Mouse (Mus musculus) forebrain, embryonic 16.5 days (tissue): ENCODE data around the gene Scp2. TPM values are rescaled to one million over a fixed set of nuclear protein-coding genes. Genes with fewer than 3 reads are reported as not detected.
"Not testable (repeated sequence)": the region's sequence is repeated elsewhere in the genome, so short reads cannot be mapped to it uniquely, and the experiment has no call there.

Experiments used
- ATAC-seq: fragments of 200-750 bp; cut with Nextera tagmentation; 2 replicates; pipeline ENCODE4 v1.8.0; 2017; ENCODE audit warnings: mild to moderate bottlenecking, moderate library complexity
- H3K27ac ChIP-seq: fragments of 300-500 bp; sonication (generic); 2 replicates; pipeline ENCODE4 v1.5.1; 2014; ENCODE audit warnings: low read length, control low read depth
- H3K27me3 ChIP-seq: fragments of 300-500 bp; sonication (generic); replicated peaks from 2 replicates; pipeline ENCODE4 v1.6.1; 2014; ENCODE audit warnings: low read length; ENCODE audit not compliant: control insufficient read depth, insufficient read depth
- H3K36me3 ChIP-seq: fragments of 300-500 bp; sonication (generic); 2 replicates; pipeline ENCODE4 v1.6.1; 2014; ENCODE audit not compliant: control insufficient read depth, insufficient read depth
- H3K4me1 ChIP-seq: fragments of 300-500 bp; sonication (generic); replicated peaks from 2 replicates; pipeline ENCODE4 v1.6.1; 2014; ENCODE audit warnings: low read length; ENCODE audit not compliant: control insufficient read depth, insufficient read depth
- H3K4me2 ChIP-seq: fragments of 300-500 bp; sonication (generic); 2 replicates; pipeline ENCODE4 v1.6.1; 2014; ENCODE audit warnings: mild to moderate bottlenecking, low read length, control low read depth
- H3K4me3 ChIP-seq: fragments of 300-500 bp; sonication (generic); replicated peaks from 2 replicates; pipeline ENCODE4 v1.5.1; 2014; ENCODE audit warnings: mild to moderate bottlenecking, low read length, control low read depth
- H3K9ac ChIP-seq: fragments of 300-500 bp; sonication (generic); replicated peaks from 2 replicates; pipeline ENCODE4 v1.6.1; 2014; ENCODE audit warnings: low read depth, low read length, control low read depth
- H3K9me3 ChIP-seq: fragments of 300-500 bp; sonication (generic); 2 replicates; pipeline ENCODE4 v1.6.1; 2016; ENCODE audit warnings: low read length; ENCODE audit not compliant: control insufficient read depth
- WGBS: fragments of 180-500 bp; shearing (Covaris S2); extraction: QIAGEN DNeasy Blood & Tissue Kit; methylation state at CpG from one replicate; pipeline ENCODE4 v1.1.7; 2014; 5-methylcytosine and 5-hydroxymethylcytosine counted together
- polyA plus RNA-seq: library from polyadenylated mRNA; unstranded; fragments of >200 nt; fragmentation: Nextera tagmentation; extraction: Ambion mirVana; gene quantifications from 2 replicates; pipeline ENCODE4 v1.2.1, GENCODE M21; 2015

Scp2 gene
- polyA plus RNA-seq, 1 experiment from 2014 or later, result 195 TPM

- H3K4me1 ChIP-seq, result no peaks in the 10 kb centered on the region
- no peak overlapping the region for H3K4me3 ChIP-seq
- no peak for ATAC-seq
- H3K36me3 ChIP-seq, result no peaks in the 10 kb centered on the region
- H3K9ac ChIP-seq, result no peak overlapping the region
- no peak overlapping the region for H3K27ac ChIP-seq
- 96% methylated on average over 2 of the region's 2 CpGs for WGBS
- no peak overlapping the region for H3K4me2 ChIP-seq
- no peaks in the 10 kb centered on the region for H3K27me3 ChIP-seq
- no peaks in the 10 kb centered on the region for H3K9me3 ChIP-seq
These were observed 62.4 kb downstream of the Scp2 start for GRCm38 (mm10) chr4:108082401-108082806.

- Histone ChIP-seq H3K4me3 (no peak overlapping the region), H3K27ac (no peak overlapping the region), H3K4me1 (no peaks in the 10 kb centered on the region), H3K9me3 (no peaks in the 10 kb centered on the region), H3K36me3 (no peaks in the 10 kb centered on the region), H3K27me3 (no peaks in the 10 kb centered on the region), H3K4me2 (no peak overlapping the region), H3K9ac (no peak overlapping the region)
- WGBS, result 72% methylated on average over 5 of the region's 5 CpGs
- ATAC-seq, result no peak
These were observed 63.9 kb downstream of the Scp2 start for GRCm38 (mm10) chr4:108080876-108081275.

GRCm38 (mm10) chr4:108079762-108080161 lies 65.0 kb downstream of the Scp2 start:
- H3K36me3 ChIP-seq, result no peaks in the 10 kb centered on the region
- H3K27ac ChIP-seq, result no peak overlapping the region
- H3K9me3 ChIP-seq, result no peaks in the 10 kb centered on the region
- no peaks in the 10 kb centered on the region for H3K27me3 ChIP-seq
- 35% methylated on average over 2 of the region's 2 CpGs for WGBS
- no peaks in the 10 kb centered on the region for H3K4me1 ChIP-seq
- H3K4me3 ChIP-seq, result no peak overlapping the region
- H3K4me2 ChIP-seq, result no peak overlapping the region
- no peak for ATAC-seq
- no peak overlapping the region for H3K9ac ChIP-seq

DNA sequence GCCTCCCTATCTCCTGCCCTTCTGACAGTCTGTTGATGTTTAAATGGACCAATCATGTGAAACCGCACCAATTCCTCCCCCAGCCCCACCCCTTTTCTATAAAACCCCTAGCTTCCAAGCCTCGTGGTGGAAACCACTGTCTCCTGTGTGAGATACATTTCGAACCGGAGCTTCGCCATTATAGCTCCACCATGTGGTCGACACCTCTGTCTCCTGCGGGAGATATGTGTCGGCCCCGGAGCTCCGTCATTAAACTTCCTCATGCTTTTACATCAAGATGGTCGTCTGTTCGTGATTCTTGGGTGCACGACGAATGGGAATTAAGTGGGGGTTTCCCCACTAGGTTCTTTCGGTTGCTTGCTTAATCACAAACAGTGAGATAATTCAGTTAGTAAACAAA lies 65.6 kb downstream of the Scp2 start:
- H3K4me1 ChIP-seq, H3K27ac ChIP-seq, H3K36me3 ChIP-seq, ATAC-seq, H3K9me3 ChIP-seq, H3K4me2 ChIP-seq, H3K9ac ChIP-seq, H3K27me3 ChIP-seq, H3K4me3 ChIP-seq: not testable (repeated sequence)
- WGBS, result 79% methylated on average over 15 of the region's 15 CpGs

DNA sequence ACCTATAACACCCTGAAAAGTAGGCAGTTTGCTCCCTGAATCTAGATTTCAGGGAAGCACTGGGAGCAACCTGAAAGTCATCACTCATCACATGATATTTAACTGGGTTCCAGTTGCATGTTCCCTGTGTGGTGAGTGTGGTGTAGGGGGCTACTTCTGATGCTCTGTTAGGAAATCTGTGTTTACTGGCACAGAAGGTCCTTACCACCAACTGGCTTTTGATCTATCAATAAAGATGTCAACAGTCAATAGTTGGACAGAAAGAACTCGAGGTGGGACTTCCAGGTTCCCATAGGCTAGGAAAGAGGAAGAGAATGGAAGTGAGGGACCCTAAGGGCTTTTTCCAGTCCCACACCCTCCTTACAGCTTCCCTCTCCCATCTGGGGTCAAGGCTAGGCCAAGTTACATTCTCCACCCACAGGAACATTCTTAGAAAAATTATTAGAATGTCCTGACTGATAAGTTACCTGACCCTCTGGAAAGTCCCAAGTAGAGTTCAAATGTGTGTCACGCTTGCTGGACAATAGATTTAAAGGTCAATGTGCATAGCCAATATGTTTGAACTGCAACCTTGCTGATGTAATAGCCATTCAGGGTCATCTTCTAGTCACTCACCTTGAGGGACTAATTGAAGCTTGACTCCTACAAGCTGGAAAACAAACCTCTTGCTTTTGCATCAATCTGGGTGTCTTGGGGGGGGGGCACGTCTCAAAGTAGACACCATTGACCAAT lies 67.4 kb downstream of the Scp2 start:
- Histone ChIP-seq H3K9ac (no peak overlapping the region), H3K27ac (no peak overlapping the region), H3K4me3 (no peak overlapping the region), H3K4me1 (no peaks in the 10 kb centered on the region), H3K36me3 (no peaks in the 10 kb centered on the region), H3K9me3 (no peaks in the 10 kb centered on the region), H3K27me3 (no peaks in the 10 kb centered on the region), H3K4me2 (no peak overlapping the region)
- 80% methylated on average over 3 of the region's 3 CpGs for WGBS
- no peak for ATAC-seq

- H3K4me3 ChIP-seq, result no peak overlapping the region
- 85% methylated on average over 3 of the region's 3 CpGs for WGBS
- no peak overlapping the region for H3K9ac ChIP-seq
- no peak overlapping the region for H3K27ac ChIP-seq
- H3K27me3 ChIP-seq, result no peaks in the 10 kb centered on the region
- no peak overlapping the region for H3K4me2 ChIP-seq
- ATAC-seq, result no peak
- H3K36me3 ChIP-seq, result no peaks in the 10 kb centered on the region
- H3K9me3 ChIP-seq, result no peaks in the 10 kb centered on the region
- peaks cover 10% of the 10 kb centered on the region for H3K4me1 ChIP-seq
These were observed 70.5 kb downstream of the Scp2 start for GRCm38 (mm10) chr4:108074204-108074823.

DNA sequence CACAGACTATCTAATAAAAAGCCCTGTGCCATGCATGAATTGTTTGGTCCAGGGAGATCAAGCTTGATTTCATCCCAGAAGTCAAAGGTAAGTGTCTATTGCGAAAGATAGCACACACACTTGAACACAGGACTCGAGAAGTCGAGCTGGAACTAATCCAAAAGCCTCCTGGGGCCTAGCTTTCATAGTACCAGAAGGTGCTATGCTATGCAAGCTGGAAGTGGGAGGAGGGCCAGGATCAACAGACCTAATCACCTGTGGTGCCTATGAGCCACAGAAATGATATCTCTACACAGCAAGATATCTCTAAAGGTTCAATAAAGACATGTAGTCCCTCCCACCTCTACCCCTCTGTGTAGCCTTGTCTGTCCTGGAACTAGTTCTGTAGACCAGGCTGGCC lies 72.7 kb downstream of the Scp2 start:
- H3K27me3 ChIP-seq, result no peaks in the 10 kb centered on the region
- H3K4me1 ChIP-seq, result peaks cover 10% of the 10 kb centered on the region
- H3K9me3 ChIP-seq, result no peaks in the 10 kb centered on the region
- H3K4me3 ChIP-seq, result no peak overlapping the region
- no peak overlapping the region for H3K9ac ChIP-seq
- H3K4me2 ChIP-seq, result no peak overlapping the region
- WGBS, result 92% methylated on average over 3 of the region's 3 CpGs
- no peaks in the 10 kb centered on the region for H3K36me3 ChIP-seq
- ATAC-seq, result no peak
- H3K27ac ChIP-seq, result no peak overlapping the region

DNA sequence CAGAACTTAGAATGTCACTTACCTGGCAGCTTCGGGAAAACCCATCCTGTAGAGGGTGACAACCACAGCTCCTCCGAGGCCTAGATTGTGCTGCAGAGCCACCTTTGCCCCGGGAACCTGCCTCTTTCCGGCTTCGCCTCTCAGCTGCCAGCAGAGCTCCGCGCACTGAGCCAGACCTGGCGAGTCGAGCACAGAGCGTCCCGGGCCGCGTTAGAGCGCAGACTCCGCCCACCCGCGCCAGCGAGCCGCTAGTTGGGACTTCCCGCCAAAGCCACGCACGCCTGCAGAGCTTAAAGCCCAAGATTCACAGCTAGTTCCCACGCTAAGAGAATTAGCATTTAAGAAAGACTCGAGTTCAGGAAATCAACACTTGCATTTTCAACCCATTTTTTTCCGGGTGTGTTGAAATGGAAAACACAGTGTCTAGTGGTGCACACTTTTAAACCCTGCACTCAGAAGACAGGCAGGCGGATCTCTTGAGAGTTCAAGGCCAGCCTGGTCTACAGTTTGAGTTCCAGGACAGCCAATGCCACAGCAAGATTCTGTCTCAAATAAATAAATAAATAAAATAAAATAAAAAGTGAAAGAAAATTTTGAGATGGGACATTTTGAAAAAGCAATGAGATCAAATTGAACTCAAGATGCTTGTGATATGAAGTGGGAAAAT lies 73.4 kb downstream of the Scp2 start:
- H3K4me2 ChIP-seq, result peak overlapping the region; percentile 92
- H3K9ac ChIP-seq, result peak overlapping the region; percentile 60
- H3K36me3 ChIP-seq, result no peaks in the 10 kb centered on the region
- 2% methylated on average over 26 of the region's 26 CpGs for WGBS
- peaks cover 10% of the 10 kb centered on the region for H3K4me1 ChIP-seq
- H3K4me3 ChIP-seq, result peak overlapping the region; percentile 64
- peak; percentile 100 for ATAC-seq
- no peak overlapping the region for H3K27ac ChIP-seq
- H3K27me3 ChIP-seq, result no peaks in the 10 kb centered on the region
- no peaks in the 10 kb centered on the region for H3K9me3 ChIP-seq

DNA sequence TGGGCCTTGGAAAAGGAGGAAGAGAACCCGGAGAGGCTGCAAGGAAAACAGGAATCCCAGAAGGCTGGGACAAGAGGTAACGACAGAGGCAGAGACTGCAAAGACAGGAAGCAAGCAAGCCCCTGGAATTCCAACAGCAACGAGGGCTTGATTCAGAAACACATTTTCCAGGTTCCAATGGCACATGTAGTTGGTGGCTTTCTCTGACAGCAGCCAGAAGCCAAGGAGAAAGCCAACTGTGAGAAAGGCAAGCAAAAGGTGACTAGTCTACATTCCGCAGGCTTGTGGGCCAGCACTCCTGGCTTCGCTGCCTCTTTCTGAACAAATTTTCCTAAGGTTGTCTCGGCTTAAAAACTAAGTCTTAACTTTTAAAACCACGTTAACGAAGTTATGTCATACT lies 74.1 kb downstream of the Scp2 start:
- Histone ChIP-seq H3K4me3 (peak overlapping the region; percentile 64), H3K4me1 (peaks cover 10% of the 10 kb centered on the region), H3K4me2 (peak overlapping the region; percentile 92), H3K27ac (no peak overlapping the region), H3K36me3 (peaks cover 4% of the 10 kb centered on the region; the same call in 1 of the 2 replicates), H3K9ac (peak overlapping the region; percentile 60), H3K9me3 (no peaks in the 10 kb centered on the region), H3K27me3 (no peaks in the 10 kb centered on the region)
- WGBS, result 9% methylated on average over 8 of the region's 8 CpGs
- ATAC-seq, result no peak
